Mouse (Mus musculus) heart, postnatal 0 days (tissue): Measurements from ENCODE around the gene Mrpl53.

Source experiments
- CTCF ChIP-seq: IDR thresholded peaks from 2 replicates; pipeline ENCODE4 v1.5.1; 2016; ENCODE audit warnings: antibody characterized with exemption, control low read depth, low read depth
- EP300 ChIP-seq: IDR thresholded peaks from 2 replicates; pipeline ENCODE4 v1.6.1; 2016; ENCODE audit warnings: antibody characterized with exemption, low read depth

- TF ChIP-seq CTCF: no peak
- TF ChIP-seq EP300: no peak
Observed at GRCm38 (mm10) chr6:83071220-83071619, 37.6 kb upstream of the Mrpl53 start.
